Mouse (Mus musculus): Measurements from ENCODE around the gene Myo10.

Myo10 gene

DNA sequence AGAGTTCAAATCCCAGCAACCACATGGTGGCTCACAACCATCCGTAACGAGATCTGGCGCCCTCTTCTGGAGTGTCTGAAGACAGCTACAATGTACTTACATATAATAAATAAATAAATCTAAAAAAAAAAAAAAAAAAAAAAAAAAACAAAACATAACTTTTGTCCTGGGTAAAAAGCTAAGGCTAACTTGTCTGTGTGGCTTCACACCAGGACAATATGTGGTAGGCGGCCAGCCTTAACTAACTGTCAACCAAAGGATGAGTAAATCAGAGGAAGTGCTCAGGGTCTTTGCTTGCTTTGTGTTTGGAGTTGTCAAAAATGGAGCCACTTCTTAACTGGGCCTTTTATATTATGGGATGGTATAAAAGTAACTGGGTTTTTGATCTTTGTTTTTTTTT, 95.8 kb downstream of the Myo10 start:
- intact Hi-C loops (cut with DNase I), result loop anchor here (5.0 kb wide), 2 partner anchors 81 to 231 kb away; no protein-coding TSS in a partner anchor

DNA sequence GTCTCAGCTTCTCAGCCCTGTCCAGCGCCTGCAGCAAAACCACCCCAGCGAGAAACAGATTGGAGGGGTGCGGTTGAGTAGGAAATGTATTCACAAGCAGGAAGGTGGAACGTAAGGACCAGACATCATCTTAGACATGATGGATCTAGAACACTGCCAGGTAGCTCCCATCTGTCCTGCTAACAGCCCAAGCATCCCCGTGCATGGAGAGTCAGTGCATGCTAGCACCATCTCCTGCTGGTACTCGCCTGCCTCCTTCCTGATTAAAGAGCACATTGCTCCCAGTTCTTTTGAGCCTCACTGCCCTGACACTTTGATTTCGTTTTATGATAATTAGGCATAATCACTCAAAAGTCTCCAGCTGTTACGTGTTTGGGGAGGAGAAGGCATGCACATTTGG, 96.9 kb downstream of the Myo10 start:
- intact Hi-C loops (cut with DNase I), result loop anchor here (5.0 kb wide), 2 partner anchors 82 to 232 kb away; no protein-coding TSS in a partner anchor

- intact Hi-C loops (cut with DNase I), result no loop called here
Measured at GRCm38 (mm10) chr15:25720263-25720662, 97.9 kb downstream of the Myo10 start.

DNA sequence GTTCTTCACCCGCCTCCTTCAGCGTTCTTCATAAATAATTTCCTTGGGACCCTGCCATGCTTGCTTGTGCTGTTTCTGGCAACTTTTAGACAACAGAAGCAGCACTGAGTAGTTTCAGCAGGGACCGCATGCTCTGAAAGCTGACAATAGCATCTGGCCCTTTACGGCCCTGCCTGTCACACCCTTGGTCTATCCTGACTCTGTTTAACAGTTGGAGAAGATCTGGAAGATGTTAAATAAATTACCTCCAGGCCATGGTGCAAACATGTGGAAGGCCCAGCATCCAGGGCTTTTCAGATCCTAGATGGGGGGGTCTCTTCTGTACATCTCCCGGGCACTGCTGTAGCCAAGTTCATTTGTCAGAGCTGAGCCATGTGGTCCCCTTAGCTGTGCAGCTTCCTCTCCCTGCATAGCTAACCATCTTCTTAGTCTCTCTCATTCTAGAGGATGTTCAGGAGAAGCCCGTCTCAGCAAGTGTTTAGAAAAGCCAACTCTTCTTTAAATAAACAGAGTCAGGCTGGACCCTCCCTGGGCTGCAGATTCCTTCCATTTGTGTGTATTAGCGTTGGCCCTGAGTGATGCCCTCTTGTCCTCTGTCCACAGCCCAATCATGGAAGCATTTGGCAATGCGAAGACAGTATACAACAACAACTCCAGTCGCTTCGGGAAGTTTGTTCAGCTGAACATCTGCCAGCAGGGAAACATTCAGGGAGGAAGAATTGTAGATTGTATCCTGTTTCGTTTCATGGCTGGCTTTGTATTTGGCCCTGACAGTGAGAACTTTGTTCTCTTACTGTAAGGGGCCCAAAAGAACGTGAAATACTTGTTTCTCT, 101.2 kb downstream of the Myo10 start:
- intact Hi-C loops (cut with DNase I), result no loop called here

DNA sequence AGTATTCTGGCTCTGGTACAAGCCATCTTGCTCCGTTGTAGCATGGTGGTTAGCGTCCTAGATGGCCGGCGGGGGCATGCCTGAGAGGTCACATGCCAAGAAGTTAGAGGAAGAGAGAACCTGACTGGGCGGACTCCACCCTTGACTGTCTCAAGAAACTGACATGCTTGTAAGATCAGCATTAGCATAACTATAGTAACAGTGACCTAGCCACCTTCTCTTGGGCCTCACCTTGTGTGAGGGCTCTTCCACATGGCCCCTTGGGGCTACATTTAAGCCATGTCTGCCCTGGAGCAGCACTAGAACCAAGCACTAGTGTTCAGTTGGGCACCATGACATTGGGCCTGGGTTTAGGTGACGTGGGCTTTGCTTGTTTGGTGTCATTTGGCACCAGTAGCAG, 102.2 kb downstream of the Myo10 start:
- intact Hi-C loops (cut with DNase I), result no loop called here

GRCm38 (mm10) chr15:25726814-25727213, 104.5 kb downstream of the Myo10 start:
- intact Hi-C loops (cut with DNase I), result no loop called here

- intact Hi-C loops (cut with DNase I), result no loop called here
Measured at GRCm38 (mm10) chr15:25728501-25728900, 106.2 kb downstream of the Myo10 start.

DNA sequence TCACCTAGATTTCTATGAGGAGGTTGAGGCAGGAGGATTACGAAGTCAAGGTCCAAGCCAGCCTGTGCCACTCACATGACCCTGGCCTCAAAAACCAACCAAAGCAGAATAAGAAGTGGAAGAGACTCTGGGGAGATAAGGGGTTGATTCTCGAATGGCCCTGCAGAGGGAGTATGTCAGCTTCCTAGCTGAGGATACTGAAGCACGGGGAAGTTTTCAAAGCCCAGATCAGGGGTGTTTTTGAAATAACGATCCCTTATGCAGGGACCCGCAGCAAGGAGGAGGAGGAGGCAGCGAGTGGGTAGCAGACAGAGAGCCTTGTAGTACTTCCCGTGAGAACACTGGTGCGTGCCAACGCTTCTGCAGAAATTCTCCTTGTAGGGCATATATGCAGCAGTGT, 108.7 kb downstream of the Myo10 start:
- intact Hi-C loops (cut with DNase I), result loop anchor here (10.0 kb wide), 1 partner anchor 64 kb away; no protein-coding TSS in a partner anchor

DNA sequence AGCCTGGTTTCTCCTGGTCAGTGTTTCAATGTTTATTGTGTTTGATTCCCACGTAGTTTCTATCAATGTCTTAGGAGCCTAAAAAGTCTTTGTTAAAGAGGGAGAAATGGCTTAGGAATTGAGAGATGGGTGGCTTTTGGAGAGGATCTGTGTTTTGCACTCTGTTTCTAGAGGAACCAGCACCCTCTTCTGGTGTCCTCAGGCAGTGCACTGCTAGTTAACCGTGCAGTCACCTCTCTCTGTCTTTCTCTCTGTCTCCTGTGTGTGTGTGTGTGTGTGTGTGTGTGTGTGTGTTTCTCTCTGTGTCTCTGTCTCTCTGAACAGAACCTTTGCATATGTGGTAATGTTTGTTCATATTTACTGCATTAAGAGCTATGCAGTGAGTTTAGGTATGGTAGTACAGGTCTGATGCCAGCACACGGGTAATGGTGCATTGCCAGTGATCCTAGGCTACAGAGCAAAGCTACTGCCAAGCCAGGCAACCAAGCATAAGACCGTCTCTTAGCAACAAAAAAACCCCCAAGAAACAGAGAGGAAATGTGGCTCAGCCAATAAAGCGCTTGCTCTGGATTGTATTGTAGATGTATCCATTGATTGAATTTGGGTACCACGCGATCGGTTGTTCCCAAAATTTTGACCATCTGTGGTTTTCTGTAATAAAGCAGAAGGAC, 110.6 kb downstream of the Myo10 start:
- intact Hi-C loops (cut with DNase I), result loop anchor here (10.0 kb wide), 1 partner anchor 62 kb away; no protein-coding TSS in a partner anchor

- intact Hi-C loops (cut with DNase I), result loop anchor here (10.0 kb wide), 1 partner anchor 61 kb away; no protein-coding TSS in a partner anchor
Measured at GRCm38 (mm10) chr15:25733739-25734430, 111.6 kb downstream of the Myo10 start.

DNA sequence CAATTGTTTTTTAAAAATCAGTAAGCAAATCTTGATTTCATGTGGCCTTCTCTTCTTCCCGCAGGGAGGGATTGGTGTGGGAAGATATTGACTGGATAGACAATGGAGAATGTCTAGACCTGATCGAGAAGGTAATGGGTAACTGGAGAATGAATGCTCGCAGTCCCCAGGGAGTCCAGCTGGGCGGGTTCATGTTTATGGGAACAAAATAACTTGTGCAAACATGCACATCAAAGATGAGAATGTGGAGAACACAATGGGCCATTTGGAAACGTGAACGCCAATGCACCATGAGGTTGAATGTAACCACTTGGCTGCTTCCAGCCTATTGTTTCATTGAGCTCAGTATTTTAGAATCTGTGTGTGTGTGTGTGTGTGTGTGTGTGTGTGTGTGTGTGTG, 114.2 kb downstream of the Myo10 start:
- intact Hi-C loops (cut with DNase I), result loop anchor here (10.0 kb wide), 1 partner anchor 58 kb away; no protein-coding TSS in a partner anchor

DNA sequence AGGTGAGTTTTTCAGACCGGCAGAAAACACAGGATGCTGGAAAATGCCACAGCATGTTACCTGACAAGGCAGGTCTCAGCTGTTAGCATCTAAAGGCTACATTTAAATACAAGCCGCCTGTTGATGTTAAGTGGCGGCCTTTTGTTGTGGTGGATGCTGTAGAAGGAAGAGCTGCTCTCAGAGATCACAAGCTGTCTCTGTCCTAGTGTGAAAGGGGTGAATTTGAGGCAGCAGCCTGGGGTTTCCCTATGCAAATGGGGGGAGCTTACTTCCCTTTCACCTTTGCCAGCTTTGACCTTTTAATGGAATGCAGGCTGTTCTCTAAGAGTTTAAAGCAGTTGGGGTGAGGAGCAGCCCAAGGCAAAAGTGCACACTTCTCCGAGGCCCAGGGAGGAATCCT, 117.9 kb downstream of the Myo10 start:
- intact Hi-C loops (cut with DNase I), result no loop called here

DNA sequence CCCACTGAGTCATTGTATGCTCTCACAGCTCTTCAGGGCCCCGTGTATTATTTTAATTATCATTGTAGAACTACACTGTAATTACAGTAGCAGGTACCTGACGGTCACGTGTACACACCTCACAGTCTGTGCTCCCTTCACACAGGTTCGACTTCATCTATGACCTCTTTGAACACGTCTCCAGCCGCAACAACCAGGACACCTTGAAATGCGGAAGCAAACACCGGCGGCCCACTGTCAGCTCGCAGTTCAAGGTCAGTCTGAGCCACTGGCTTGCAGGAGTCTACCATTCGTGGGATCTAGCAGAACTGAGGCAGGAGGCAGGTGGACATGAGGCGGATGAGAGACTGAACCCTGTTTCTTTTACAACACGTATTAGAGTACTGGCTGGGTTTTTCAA, 119.9 kb downstream of the Myo10 start:
- intact Hi-C loops (cut with DNase I), result no loop called here

GRCm38 (mm10) chr15:25751510-25751909, 129.2 kb downstream of the Myo10 start:
- intact Hi-C loops (cut with DNase I), result no loop called here

GRCm38 (mm10) chr15:25752597-25752996, 130.3 kb downstream of the Myo10 start:
- intact Hi-C loops (cut with DNase I), result no loop called here

GRCm38 (mm10) chr15:25753003-25753402, 130.7 kb downstream of the Myo10 start:
- intact Hi-C loops (cut with DNase I), result no loop called here

- intact Hi-C loops (cut with DNase I), result no loop called here
Measured at GRCm38 (mm10) chr15:25753878-25754277, 131.6 kb downstream of the Myo10 start.

DNA sequence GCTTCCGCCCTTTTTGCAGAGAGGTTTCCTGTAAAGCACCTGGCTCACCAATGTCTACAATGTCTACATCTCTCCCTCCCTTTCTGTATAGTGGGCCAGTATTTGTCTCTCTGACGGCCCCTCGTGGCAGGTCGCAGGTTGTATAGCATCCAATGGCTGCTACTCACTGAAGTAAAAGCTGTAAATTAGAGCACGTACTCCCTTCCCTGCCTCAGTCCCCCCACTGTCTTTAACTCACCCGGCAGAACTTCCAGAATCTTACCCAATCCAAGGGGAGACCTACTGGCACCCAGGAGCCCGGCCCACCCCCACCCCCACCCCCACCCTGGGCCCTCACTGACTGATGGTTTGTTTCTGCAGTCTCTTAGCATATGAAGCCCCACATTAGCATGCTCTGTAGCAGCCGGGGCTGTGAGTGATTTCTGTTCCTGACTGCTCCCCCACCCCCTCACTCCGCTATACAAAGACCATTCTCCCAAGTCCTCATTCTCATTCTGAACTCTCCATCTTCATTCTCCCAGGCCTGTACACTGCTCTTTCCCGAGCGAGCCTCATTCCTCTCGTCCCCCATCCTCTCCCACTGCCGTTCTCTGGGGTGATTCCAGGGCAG, 132.1 kb downstream of the Myo10 start:
- intact Hi-C loops (cut with DNase I), result no loop called here

DNA sequence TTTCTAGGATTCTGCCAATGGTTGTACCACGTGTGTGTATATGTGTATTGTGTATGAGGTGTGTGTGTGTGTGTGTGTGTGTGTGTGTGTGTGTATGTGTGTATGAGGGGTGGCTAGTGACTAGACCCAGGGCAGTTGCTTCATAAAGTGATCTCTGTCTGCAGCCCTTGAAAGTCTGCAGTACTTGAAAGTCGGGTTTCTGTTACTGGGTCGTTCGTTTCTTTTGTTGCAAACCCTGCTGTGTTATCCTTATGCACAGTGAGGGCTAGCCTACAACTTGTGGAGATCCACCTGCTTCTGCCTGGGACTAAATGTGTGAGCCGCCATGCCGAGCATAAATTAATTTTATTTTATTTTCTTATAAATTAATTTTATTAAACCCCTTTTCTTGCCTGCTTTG, 133.2 kb downstream of the Myo10 start:
- intact Hi-C loops (cut with DNase I), result no loop called here

- intact Hi-C loops (cut with DNase I), result no loop called here
Measured at GRCm38 (mm10) chr15:25756072-25756471, 133.7 kb downstream of the Myo10 start.

DNA sequence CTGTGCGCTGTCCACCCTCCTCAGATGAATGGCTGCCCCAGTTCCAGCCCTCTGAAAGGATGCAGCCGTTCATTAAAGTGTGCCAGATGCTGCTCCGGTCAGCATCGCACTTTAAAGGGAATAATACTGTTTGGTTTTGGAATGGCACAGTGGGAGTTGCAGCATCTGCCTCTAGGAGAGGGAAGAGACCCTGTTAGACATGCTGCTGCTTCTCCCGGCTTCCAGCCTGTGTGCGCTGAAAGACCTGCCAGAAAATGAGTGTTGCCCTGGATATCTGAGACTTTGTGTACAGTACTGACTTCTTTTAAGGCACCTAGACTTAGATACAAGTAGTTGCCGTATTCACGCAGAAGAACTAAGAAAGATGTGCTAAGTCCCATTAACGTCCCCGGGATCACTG, 135.7 kb downstream of the Myo10 start:
- intact Hi-C loops (cut with DNase I), result no loop called here
